Mouse (Mus musculus): ENCODE results near the gene Ehd1.
"Not testable (repeated sequence)": the region's sequence is repeated elsewhere in the genome, so short reads cannot be mapped to it uniquely, and the experiment has no call there.

GRCm38 (mm10) chr19:6290720-6291116 is 14.2 kb downstream of the Ehd1 start:
- not testable (repeated sequence) for TF ChIP-seq CTCF, POLR2A (IDR thresholded peaks at IDR 0.05; ENCODE audit: insufficient read depth, low read depth, low read length)
